Mouse (Mus musculus): ENCODE results near the gene Tldc2.

Gene Tldc2

DNA sequence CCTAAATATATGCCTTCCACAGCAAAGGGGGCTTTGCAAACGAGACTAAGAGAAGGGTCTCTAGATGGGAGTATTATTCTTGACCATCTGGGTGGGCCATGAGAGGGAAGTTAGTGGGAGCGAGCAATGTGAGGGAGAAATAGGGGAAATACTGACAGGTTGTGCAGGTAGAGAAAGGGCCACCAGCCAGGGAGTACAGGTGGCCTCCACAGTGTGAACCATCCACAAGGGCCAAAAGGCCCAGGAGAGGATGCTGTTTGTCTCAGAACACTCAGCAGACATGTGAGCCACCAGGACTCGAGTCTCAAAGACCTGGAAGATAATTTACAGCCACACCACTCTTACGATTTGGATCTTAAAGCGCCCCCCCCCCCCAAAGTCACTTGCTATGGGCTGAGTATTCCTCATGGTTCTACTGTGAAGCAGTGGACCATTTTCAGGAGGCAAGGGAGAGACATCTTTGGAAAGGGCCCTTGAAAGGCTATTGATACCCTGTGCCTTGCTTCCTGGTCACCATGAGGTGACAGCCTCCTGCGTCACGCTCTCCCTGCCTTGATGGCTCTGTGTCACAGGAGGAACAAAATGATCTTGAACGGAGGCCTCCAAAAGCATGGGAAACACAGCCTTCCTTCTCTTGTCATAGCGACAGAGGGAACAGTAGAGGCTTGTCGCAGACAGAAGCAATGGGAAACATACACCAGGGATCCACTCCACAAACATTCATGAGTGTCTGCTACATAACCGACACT lies 26.1 kb upstream of the Tldc2 start:
- no peak for DNase-seq (ENCODE audit: low read depth, low spot score)

- DNase-seq (ENCODE audit: low read depth, low spot score), result no peak
These were observed 23.6 kb upstream of the Tldc2 start for GRCm38 (mm10) chr2:157063241-157063700.

DNA sequence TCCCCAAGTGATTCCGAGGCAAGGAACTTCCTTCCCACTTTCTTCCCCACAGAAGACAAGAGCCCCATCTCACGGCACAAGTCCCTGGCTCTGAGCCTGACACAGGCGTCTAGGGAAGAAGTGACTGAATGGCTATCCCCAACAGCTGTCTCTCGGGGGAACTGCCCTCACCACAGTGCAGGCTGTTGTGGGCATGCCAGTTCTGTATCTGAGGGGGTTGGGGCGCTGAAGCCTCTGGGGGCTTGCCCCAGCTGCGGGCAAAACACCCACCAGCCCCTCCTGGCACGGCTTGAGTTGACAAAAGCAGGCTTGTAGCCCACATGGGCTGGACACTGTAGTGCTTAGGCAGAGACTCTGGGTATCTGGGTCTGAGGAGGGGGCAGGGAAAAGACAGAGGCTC lies 22.7 kb upstream of the Tldc2 start:
- DNase-seq (ENCODE audit: low read depth, low spot score), result no peak

GRCm38 (mm10) chr2:157064978-157065878 lies 21.6 kb upstream of the Tldc2 start:
- no peak for DNase-seq (ENCODE audit: low read depth, low spot score)

DNA sequence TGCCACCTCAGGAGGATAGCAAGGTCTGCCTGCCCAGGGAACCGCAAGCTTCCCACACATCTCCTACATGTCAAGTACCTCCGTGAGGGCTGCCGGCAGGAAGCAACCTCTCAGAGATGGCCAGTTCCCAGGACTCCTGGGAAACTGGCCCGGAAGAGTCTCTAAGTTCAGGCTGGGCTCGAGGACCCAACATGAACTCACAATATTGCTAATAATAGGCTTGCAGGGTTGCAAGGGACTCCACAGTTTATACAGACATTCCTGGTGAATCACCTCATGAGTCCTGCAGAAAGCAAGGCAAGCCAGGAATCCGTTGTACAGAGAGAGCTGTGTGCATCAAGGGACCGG lies 21.0 kb upstream of the Tldc2 start:
- DNase-seq (ENCODE audit: low read depth, low spot score), result no peak

- no peak for DNase-seq (ENCODE audit: low read depth, low spot score)
These were observed 20.0 kb upstream of the Tldc2 start for GRCm38 (mm10) chr2:157066731-157067430.

GRCm38 (mm10) chr2:157068701-157069354 lies 18.0 kb upstream of the Tldc2 start:
- DNase-seq (ENCODE audit: low read depth, low spot score), result no peak

DNA sequence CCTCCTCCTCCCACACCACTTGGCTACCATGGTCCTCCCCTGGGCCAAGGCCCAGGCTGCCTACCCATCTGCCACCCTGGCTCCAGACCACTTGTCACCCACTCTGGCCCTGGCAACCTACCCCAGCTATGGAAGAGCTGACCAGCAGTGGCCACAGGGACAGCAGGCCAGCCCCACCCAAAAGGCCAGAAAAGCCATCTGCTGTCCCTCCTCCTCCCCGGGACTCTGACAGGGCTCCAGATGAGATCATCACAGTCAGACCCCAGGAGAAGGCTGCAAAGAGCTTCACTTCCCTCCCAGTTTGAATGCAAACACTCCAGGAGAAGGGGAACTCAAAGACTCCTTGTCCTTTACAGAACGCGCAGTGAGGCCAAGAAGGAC lies 17.5 kb upstream of the Tldc2 start:
- no peak for DNase-seq (ENCODE audit: low read depth, low spot score)

GRCm38 (mm10) chr2:157069755-157070315 lies 17.0 kb upstream of the Tldc2 start:
- no peak for DNase-seq (ENCODE audit: low read depth, low spot score)

- DNase-seq (ENCODE audit: low read depth, low spot score), result no peak
These were observed 16.5 kb upstream of the Tldc2 start for GRCm38 (mm10) chr2:157070365-157070764.

GRCm38 (mm10) chr2:157071556-157071955 lies 15.3 kb upstream of the Tldc2 start:
- no peak for DNase-seq (ENCODE audit: low read depth, low spot score)

DNA sequence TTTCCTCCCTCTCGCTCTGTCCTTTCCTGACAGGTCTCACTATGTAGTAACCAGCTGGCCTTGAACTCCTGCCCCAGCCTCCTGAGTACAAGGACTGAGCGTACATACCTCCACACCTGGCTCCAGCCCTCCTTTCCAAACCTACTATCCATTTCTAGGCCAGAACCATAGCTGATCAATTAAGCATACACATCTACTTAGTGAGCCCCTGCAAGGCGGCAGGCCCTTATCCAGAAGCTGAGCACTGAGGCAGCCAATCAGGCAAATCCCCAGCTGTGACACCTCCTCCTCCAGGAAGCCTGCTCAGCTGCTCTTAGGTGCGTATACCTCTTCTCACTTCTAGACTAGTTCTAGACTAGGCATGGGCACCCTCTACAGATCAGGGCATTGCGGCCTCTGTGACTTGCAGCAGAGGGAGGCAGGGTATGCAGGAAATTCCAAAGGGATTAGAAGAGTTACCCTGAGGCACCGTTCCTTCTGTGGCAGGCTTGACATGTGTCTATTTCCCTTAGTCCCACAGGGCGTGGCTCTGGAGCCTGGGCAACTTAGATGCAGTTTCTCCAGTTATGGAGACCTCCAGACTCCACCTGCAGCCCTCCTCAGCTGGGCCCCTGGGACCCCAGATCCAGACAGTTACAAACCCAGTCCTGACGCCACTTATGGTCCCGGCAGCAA lies 14.4 kb upstream of the Tldc2 start:
- DNase-seq (ENCODE audit: low read depth, low spot score), result no peak

DNA sequence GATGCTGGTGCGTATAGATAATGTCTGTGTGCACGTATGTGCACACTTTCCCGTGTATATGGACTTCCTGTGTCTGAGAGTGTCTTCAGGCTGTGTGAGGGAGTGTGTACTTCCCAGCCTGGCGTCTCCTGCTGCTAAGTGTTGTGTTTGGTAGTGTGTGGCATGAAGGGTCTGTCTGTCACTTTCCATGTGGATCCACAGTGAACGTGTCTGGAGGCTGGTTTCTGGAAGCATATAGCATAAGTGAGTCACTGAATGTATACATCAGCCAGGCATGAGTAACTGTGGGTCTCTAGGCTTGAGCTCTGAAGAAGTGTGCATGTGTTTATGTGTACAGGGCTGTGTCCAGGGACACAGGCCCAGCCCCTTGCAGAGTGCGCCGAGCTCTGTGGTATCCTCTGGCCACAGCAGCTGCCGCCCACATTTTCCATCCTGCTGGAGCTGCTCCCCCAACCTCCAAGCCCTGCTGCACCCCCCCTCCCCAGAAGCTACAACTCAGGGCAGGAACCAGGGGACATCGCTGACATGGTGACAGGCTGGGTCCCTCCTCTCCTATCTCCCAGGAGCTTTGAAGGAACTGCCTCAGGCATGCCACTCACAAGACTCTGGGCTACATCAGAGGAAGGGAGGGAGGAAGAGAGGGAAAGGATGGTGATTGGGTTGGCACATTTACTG lies 13.3 kb upstream of the Tldc2 start:
- no peak for DNase-seq (ENCODE audit: low read depth, low spot score)

- no peak for DNase-seq (ENCODE audit: low read depth, low spot score)
These were observed 12.6 kb upstream of the Tldc2 start for GRCm38 (mm10) chr2:157074186-157074724.

DNA sequence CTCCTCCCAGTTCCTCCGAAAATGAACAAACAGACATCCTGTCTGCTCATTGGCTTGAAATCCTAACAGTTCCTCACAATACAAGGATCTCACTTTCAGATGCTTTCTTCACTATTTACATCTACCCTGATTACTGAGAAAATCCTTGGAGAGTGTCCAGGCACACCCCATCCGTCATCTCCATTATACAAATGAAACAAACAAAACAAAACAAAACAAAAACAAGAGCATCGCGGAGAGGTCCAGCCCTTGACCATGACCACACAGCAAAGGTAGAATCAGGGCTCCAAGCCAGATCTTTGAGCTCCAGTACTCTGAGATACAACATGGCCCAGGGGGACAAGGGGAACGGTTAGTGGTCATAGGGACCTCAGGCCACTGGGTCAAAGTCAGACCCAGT lies 12.1 kb upstream of the Tldc2 start:
- DNase-seq (ENCODE audit: low read depth, low spot score), result no peak

- no peak for DNase-seq (ENCODE audit: low read depth, low spot score)
These were observed 11.6 kb upstream of the Tldc2 start for GRCm38 (mm10) chr2:157075226-157075625.

GRCm38 (mm10) chr2:157075685-157076084 lies 11.2 kb upstream of the Tldc2 start:
- DNase-seq (ENCODE audit: low read depth, low spot score), result no peak

DNA sequence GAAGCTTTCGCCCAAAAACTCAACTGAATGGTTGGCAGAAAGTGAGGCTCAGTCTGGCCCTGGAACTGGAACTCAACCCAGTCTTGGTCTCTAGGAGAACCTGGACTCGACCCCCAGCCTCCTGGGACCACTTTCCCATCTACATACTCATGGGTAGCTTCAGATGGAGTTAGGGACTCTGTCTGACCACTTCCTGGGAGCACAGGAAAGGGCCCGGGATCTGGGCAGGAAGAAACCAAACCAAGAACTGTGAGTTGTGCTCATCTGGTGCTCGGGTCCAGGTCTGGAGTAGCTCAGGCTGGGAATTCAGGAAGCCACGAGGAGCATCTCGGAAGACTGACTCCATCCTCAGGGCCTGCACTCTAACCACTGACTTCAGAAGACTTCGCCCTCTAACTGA lies 10.3 kb upstream of the Tldc2 start:
- no peak for DNase-seq (ENCODE audit: low read depth, low spot score)

DNA sequence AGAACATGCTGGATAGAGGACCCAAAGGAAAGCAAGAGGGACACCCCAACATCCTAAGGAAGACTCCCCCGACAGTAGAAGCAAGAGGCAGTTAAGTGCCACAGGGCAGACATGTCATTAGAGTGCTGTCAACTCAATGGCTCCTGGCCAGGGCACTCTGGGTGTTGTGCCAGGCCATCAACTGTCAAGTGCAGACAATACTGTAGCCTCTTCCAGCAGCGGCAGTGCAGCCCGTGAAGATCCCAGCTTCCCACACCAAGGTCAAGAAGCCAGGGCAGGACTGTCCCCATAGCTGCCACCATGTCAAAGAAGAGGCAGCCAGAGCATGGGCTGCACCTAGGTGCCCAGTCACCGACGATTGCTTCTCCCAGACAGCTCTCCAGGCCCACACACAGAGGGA lies 9.7 kb upstream of the Tldc2 start:
- DNase-seq (ENCODE audit: low read depth, low spot score), result no peak

DNA sequence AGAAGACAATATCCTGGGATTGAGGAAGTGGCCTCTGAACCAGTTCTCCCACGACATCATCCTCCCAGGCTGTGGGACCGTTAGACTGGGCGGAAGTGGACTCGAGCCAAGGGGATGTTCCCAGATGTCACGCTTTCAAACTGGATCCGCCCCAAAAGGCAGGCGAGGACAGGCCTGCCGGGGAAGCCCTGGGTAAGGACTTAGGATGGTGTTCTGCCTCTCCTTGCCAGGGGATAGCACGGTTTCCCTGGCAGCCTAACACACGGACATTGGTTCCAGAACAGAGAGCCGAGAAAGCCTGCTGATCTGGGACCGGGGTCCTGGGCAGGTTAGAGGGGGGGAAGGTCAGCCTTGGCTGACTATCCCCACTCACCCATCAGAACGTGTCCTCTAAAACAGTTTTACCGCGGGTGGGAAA lies 9.2 kb upstream of the Tldc2 start:
- DNase-seq (ENCODE audit: low read depth, low spot score), result peak; percentile 64

All from mesoderm, embryonic 11.5 days (tissue).